Mouse (Mus musculus) liver, postnatal 0 days (tissue): ENCODE data around the gene Sec61g.

ENCODE experiments used
- CTCF ChIP-seq: sonication (generic); IDR thresholded peaks from 2 replicates; pipeline ENCODE4 v1.5.1; 2016; ENCODE audit warnings: antibody characterized with exemption, low read depth
- EP300 ChIP-seq: IDR thresholded peaks from 2 replicates; pipeline ENCODE4 v1.6.1; 2016; ENCODE audit warnings: antibody characterized with exemption, low read depth, mild to moderate bottlenecking

- no peak for TF ChIP-seq CTCF
- TF ChIP-seq EP300: no peak
These were observed at the start of gene Sec61g for GRCm38 (mm10) chr11:16508052-16508654.
